Mouse (Mus musculus) adrenal gland (tissue): ENCODE results near the gene Cbx8.

Source experiments
- intact Hi-C: fragments of 180-260 bp; cut with DNase I; formaldehyde crosslinking; loops from one replicate; pipeline ENCODE4 v1.15.1; 2025

The Cbx8 gene

DNA sequence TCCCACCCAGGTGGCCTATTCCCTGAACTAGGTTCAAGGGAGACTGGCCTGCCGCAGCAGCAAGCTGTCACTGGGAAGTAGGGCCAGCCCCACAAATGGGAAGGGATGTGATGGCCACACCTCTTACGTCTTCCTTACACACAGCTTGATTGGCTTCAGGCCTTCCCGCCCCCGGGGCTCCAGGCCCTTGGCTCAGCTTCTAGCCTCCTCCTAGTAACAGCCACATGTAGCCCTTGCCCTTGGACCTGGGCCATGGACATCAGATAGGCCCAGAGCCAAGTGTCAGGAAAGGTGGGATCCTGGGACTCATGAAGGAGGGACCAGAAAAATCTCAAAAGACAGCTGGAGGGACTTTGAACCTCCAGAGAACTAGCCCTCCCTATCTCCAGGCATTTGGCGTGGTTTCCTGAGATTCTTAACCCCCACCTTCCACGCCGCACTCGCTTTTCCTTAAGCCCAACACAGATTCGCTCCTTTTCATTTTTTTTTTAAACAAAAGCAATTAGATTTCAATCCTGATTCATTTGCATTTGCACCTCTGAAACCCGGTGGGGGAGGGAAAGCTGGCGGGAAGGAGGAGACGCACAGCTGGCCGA lies 12.0 kb upstream of the Cbx8 start:
- intact Hi-C loops = loop anchor here (5.0 kb wide), 1 partner anchor 75 kb away; no protein-coding TSS in a partner anchor

DNA sequence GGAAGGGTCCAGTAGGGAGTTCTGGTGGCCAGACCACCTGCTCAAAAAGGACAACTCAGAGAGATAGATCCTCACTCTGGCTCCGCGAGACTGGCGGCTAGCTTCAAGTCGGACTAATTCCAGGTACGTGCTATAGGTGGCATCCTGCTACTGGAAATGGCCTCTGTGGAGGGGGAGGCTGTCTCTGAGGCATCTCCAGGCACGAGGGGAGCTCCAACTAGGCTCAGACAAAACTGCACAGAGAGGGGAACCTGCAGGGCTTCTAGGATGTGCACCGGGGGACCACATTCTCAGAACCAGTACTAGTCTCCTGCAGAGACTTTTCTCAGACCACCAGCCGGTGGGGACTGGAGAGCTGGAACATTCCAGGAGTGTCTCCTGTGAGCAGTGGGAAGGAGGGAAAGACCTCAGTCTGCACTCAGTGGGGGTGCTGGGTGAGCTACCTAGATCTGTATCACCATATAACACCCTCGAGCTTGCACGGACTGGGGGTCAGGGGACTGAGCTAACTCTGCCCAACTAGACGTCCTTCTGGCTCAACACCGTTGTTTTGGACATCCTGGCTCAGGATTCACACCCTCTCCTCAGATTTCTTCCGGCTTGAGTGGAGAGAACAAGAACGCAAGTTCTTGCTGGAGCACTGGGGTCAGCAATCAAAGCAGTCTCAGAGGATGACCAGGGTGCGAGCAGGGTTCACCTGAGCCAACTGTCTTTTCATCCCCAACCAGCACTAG lies 11.3 kb upstream of the Cbx8 start:
- intact Hi-C loops = loop anchor here (5.0 kb wide), 1 partner anchor 75 kb away; no protein-coding TSS in a partner anchor

DNA sequence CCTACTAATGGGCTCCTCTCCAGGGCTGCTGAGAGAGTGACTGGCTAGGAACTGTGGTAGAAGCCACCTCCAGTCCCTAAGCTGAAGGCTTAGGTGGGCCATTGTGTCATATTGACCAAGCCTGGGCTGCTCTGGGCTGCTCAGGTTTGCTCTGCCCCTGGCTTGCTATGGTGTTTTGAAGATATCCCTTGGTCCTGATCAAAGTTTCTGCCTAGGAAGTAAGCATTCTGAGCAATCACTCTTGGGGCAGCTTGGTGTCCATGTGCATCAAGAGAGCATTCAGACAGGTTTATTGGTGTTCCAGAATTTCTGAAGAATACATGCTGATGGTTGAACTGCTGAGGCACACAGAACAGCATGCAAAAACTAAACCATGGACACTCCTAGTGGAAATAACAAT lies 10.7 kb upstream of the Cbx8 start:
- intact Hi-C loops = loop anchor here (5.0 kb wide), 1 partner anchor 76 kb away; no protein-coding TSS in a partner anchor

DNA sequence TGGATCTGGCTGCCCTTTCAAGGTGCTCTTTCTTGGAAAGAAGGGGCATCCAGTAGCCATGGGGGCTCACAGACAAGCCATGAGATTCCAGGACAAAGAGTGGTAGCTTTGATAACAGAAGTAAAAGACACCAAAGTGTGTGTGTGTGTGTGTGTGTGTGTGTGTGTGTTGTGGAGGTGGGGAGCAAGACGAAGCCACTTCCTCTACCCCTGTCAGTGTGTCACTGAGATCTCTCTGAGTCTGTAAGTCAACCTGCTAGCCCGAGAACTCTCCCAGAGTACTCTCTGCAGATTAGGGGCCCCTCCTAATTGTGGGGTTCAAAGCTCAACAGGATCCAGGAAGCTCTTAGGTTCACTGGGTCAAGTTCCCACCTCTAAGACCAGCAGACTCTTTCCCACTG lies 9.6 kb upstream of the Cbx8 start:
- intact Hi-C loops = loop anchor here (5.0 kb wide), 1 partner anchor 77 kb away; no protein-coding TSS in a partner anchor

DNA sequence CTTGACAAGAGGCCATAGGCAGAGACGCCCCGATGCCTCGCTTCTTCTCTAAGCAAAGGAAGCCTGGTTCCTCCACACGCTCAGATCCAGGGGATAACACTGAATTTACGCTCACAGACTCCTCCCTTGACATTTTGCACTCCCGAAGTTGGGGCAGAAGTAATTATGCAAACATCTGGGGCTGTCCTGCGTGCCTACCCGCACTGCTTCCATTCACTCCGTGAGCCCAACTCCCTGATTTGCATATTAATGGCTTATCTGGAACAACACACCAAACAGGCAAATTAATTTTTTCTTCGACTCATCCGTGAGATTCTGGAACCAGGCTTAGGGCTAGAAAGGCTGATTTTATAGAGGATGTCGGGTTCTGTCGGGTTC lies 7.4 kb upstream of the Cbx8 start:
- intact Hi-C loops = no loop called here

DNA sequence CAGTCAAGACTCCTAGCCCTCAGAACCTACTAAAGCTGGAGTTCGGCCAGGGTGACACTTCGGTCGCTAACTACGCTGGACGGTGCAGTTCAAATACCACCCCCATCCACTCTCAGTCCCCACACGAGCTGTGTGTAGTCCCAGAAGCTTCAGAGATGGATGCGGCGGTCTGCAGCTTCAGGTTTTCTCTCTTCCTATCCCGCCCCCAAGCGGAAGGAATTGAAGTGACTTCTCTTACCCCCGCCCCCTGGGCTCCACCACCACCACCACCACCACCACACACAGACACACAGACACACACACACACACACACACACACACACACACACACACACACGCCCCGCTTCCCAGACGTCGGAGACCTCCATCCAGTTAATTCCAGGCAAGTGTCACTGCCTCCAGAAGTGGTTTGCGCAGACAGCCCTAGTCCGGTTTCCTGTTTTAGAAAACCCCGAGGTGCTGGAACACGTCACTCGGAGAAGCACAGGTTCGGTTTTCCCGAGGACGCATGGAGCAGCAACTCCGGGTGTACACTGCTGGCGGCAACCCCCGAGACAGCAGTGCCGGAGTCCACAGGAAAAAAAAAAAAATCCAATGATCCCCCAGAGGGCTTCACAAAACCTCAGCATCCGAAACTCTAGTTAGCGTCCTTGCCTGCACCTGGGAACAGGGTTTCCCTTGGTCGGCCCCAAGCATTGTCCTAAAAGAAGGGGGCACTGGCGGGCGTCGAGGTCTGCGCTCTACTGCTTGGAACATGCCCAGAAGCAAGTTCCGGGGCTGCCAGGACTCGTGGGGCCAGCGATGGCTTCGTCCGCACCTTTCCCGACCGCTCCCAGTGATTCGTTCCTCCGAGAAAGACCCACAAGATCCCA lies 6.7 kb upstream of the Cbx8 start:
- intact Hi-C loops = no loop called here

DNA sequence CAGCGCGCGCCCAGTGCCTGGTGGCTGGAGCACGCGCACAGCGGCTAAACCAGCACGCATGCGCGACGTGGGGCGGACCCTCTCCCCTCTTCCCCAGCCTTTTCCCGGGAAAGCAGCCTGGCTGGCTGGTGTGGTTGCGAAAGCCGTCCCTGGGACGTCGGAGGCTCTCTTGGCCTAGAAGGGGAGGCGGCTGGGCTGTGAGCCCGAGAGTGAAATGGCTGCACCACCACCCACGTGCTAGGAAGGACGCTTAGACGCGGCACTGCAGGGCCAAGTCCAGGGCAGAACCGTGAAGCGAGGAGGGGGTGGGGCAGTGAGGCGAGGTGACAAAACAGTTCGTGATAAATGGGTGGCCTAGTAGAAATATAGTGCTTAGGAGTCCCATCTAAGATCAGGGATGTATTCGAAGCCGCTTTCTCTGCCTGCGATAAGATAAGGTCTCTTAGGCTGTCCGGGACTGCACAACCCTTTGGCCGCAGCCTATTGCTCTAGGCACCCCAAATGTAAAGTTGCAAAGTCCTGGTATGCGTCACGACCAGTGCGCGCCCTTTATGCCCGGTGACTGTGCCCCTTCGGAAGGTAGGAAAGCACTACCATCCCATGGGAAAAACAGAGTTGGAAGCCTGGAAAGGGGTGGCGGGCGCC lies 6.0 kb upstream of the Cbx8 start:
- intact Hi-C loops = no loop called here

DNA sequence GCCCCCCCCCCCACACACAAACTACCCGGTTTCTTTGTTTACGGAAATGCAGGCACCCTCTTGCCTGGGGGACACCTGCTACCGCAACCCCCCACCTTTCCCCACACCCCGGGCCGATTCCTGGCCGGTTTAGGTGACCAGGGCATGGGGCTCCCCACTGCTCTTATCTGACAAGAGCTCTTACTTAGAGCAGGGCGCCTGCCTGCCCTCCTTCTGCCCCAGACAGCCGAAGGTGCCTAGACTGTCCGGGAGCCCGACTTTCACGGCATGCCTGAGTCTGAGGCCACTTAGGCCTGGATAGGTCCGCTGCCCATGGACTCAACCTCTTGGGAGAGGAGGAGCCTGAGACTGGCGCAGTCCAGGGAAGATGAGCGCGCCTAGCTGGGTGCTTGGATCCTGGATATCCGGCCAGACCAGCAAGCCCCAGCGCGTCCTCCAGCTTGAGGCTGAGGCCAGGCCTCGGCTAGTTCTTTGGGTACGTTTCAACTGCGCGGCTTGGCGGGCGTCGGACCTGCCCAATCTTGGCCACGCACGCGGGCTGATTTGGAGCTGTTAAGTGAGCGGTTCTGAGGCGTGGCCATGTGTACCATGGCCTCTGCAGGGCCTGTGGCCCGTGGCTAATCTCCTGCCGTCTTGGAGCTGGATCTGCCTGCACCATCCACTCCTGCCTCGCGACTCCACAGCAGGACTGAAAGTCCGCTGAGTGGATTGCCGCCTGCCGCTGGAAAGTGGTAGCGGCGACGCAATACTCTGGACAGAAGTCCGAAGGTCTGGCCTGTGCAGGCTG lies 4.0 kb upstream of the Cbx8 start:
- intact Hi-C loops = loop anchor here (2.0 kb wide), 1 partner anchor 146 kb away; no protein-coding TSS in a partner anchor

DNA sequence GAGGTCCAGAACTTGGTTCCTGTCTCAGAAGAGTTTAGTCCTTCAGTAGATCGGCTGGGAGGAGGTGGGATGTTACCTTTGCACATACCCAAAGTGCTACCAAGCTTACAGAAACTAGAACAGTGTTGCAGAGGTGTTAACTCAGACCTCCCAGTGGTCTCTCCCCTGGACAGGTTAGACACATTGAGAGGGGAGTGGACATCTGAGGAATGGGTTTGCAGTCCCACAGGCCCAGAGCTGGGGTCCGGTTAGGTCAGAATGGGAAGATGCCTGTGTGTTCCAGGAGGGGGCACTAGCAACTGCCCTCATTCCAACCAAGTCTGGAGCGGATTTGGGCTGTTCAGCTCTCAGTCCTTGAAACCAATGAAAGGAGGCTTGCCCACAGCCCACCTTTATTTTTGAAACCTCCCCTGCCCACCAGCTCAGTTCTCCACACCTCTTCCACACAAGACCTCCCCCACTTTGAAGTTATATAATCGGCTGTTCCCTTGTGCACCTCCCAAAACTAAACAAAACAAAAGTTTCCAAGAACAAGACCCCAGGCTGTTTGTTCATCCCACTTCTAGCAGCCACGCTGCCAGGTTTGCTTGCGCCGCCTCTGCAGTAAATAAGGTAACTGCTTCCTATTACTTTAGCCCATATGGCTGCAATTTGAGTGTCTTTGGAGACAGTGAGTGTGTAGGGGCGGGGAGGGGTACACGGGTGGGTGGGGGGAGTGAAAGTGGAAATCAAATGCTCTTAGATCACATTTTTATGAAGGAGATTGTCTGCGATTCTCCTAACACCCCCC lies 3.2 kb upstream of the Cbx8 start:
- intact Hi-C loops = loop anchor here (2.0 kb wide), 1 partner anchor 147 kb away; no protein-coding TSS in a partner anchor

DNA sequence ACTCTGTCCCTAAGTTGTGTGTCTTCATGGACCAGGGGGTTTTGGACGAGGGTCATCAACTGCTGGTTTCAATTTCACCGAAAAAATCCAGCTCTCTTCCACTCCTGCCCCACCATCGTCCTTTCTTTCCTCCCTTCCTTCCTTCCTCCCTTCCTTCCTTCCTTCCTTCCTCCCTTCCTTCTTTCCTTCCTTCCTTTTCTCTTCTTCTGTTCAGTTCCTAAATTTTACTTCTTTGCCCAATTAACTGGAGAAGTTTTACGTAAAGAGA lies 2.4 kb upstream of the Cbx8 start:
- intact Hi-C loops = no loop called here

DNA sequence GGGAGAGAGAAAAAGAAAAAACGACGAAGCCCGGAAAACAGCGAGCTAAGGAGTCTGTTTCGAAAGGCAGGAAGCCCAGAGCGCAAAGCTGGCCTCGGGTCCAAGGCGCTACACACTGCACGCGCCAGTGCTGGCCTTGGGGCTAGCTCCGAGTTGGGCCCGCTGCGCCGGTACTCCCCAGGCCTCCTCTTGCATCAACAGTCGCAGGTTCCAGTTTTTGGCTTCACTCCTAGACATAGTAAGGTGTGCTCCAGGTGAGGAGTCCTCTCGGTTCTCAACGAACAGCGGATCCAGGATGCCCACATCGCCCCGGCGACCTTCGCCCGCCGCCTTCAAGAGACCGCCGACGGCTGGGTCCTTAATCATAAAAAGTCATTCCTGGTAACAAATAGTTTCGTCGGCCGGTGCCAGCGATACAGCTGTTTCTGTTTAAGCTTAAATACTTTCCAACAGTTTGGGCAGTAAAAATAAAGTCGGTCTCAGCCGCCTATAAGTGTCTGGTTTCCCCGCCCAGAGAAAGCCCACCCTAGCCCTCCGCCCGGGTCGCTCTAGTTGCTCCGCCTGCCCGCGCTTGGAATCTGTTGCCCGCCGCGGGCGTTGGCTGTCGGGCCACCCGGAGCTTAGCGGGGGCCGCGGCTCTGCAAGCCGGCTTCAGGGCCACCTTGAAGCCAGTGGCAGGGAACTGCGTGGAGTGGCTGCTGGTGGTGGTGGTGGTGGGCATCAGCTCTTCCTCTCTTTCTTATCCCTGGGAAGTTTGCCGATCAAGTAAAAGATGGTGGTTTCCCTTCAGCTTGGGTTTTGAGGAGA lies 1.9 kb upstream of the Cbx8 start:
- intact Hi-C loops = no loop called here

DNA sequence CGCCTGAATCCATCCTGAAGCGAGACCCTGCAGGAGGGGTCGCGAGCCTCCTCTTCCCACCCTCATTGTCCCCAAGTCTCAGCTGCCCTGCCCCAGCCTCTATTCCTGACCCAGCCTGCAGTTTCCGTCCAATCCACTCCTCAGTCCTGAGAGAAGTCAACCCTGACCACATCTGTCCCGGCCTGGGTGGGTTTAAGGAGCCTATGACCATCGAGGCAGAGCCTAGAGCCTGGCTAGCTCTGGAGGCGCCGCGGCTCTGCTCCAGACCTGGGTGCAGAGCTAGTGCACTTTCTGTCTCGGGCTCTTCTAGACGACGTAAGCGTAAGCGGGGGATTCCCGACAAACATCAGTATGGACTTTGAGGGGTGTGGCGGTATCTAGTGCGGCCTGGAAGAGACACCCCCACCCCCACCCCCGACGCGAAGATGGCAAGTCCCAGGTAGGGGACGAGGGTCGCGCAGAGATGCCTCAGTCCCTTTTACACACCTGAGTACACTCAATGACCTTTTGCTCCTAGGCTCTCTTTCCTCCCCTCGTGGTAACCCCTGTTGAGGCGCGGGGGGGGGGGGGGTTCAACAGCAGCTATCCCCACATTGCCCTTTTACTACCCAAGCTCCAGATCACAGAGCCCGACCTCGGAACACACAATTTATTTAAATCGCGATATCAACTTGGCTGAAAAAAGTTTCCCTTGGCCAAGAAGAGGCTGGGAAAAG lies 1.1 kb upstream of the Cbx8 start:
- intact Hi-C loops = loop anchor here (2.0 kb wide), 1 partner anchor 47 kb away; no protein-coding TSS in a partner anchor

DNA sequence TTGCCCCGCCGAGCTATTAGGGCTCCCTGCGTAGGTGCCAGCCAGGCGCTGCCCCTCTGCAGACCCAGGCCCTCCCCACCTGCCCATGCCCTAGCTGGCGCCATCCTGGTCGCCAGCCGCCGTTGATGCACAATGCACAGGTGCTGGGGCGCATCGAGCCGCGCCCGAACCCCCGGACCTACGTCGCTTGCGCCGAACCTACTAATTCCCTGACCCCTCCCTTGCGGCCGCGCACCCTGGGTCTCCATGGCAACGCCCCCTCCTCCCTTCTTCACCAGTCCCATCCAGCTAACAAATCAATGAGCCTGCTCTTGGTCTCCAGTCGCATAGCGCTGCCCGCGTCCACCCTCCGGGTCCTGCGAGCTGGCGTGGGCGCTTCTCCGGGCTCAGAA lies 552 bp upstream of the Cbx8 start:
- intact Hi-C loops = loop anchor here (2.0 kb wide), 1 partner anchor 47 kb away; no protein-coding TSS in a partner anchor

DNA sequence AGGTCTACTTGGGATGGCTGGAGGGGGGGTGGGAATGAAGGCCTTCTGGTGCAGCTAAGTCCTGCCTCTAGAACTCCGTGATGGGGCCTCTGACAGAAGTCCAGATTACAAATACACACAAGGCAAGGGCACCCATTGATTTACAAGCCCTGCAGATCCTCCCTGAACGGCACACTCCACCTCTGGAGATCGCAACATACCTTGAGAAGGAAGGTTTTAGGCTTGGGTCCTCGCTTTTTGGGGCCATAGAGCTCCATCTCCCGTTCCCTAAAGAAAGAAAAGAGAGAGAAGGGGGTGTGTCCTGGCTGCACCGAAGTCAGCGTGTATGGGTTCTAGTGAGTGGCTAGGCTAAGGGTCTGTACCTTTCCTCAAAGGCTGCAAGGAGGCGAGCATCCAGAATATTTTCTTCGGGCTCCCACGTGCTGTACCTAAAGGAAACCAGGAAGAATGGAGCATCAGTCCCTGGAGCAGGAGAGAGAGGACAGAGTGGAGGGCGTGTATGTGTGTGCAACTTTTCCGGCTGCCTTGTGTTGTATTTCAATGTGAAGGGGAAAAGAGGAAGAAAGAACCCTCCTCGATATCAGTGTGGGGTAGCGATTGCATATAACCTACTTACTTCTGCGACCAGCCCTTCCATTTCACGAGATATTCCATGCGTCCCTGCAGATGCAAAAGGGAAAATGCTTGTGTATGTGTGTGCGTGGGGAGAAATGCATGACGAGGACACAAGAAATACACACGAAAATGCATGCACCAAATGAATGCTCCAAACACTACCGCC lies 847 bp downstream of the Cbx8 start:
- intact Hi-C loops = loop anchor here (2.0 kb wide), 1 partner anchor 49 kb away; no protein-coding TSS in a partner anchor

DNA sequence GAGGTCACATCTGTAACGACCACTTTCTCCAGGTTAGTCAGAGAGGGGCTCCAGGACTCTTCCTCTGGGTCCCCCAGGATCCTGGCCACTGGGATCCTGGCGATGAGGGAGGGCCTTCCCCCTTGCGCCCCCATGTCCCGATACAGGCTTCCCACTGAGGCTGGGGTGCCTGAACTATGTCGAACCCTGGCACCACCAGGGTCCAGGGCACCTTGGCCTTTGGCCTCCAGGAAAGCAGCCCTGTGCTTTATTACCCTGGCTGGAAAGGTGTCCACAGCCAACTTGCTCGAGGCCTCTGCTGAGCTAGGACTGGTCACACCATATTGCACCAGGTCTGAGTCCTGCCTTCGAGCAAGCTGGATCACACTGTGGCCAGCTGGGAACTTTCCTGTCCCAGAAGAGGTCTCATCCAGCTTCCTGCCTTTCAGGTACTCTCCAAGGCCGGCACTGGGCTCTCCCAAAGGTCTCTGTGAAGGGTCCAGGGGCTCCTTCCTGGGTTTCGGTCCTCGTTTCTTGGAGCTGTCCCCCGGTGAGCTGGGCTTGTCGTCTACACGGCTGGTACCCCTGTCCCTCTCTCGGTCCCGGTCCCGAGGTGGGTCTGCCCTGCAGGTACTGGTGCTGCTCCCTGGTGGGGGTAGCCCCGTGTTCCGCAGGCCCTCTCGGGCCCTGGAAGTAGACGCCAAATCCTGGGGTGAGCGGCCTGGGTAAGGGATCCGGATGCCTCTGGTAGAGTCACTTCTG lies 1.9 kb downstream of the Cbx8 start:
- intact Hi-C loops = no loop called here

DNA sequence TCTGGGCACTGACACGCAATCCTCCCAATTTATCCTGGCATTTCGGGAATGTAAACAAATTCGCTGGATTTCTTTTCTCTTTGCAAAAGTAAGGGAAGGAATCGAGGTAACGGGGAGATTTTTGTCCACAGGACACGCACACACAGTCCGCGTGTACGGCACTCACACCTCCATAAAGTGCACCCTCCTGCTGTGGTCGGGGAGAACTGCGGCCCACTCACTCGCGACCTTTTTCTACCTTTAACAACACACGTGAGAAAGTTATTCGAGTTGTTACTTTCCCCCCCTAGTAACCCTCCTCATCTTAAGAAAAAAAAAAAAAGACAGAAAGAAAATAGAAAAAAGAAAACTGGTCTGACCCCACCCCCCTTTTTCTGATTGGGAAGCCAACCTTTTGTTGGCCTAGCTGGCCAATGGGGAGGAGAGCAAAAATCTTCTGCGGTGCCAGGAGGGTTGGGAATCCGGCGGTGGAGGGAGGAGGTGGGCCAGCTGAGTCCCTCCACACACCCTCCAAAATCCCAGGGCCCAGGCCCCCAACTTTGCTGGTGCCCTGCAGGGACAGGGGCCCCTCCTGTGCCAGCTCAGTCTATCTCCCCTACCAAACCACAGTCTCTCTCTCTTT lies 2.9 kb downstream of the Cbx8 start:
- intact Hi-C loops = no loop called here
